Mouse (Mus musculus) G1E (cell line): ENCODE measurements around the gene Mrpl37. TPM values are rescaled to one million over a fixed set of nuclear protein-coding genes. Genes with fewer than 3 reads are reported as not detected.

Experiments used
- ATAC-seq: 2 replicates; pipeline ENCODE4 v1.8.0; 2016; ENCODE audit warnings: mild to moderate bottlenecking; ENCODE audit not compliant: insufficient number of reproducible peaks, poor library complexity, low FRiP score, severe bottlenecking; ENCODE audit errors: extremely low read depth
- DNase-seq: peaks from one replicate; pipeline ENCODE4 v3.0.0; 2012; ENCODE audit warnings: low spot score
- H3K27me3 ChIP-seq: 2 replicates; pipeline ENCODE4 v1.6.1; 2012; ENCODE audit warnings: mild to moderate bottlenecking, low read length, inconsistent platforms; ENCODE audit not compliant: insufficient read depth
- H3K36me3 ChIP-seq: replicated peaks from 2 replicates; pipeline ENCODE3; 2012; ENCODE audit warnings: mild to moderate bottlenecking, inconsistent platforms
- H3K4me1 ChIP-seq: 2 replicates; pipeline ENCODE4 v1.6.1; 2012; ENCODE audit warnings: low read depth, low read length, inconsistent platforms, mixed read lengths; ENCODE audit not compliant: insufficient read depth
- H3K4me3 ChIP-seq: 2 replicates; pipeline ENCODE4 v1.5.1; 2012; ENCODE audit warnings: low read depth, mild to moderate bottlenecking, inconsistent platforms, low read length, moderate library complexity, mixed read lengths
- H3K9me3 ChIP-seq: replicated peaks from 2 replicates; pipeline ENCODE4 v1.6.1; 2012; ENCODE audit warnings: inconsistent platforms
- CTCF ChIP-seq: IDR thresholded peaks from 2 replicates; pipeline ENCODE4 v1.5.1; 2012; ENCODE audit warnings: low read depth, low read length, inconsistent platforms, mixed read lengths
- GATA1 ChIP-seq: IDR thresholded peaks from 2 replicates; pipeline ENCODE4 v1.6.1; 2012; ENCODE audit warnings: borderline replicate concordance, low read length, inconsistent platforms, mixed read lengths
- GATA2 ChIP-seq: IDR thresholded peaks from 2 replicates; pipeline ENCODE4 v1.6.1; 2012; ENCODE audit warnings: low read depth, low read length, inconsistent platforms, borderline replicate concordance
- POLR2AphosphoS5 ChIP-seq: IDR thresholded peaks from 2 replicates; pipeline ENCODE4 v1.6.1; 2012; ENCODE audit warnings: low read depth, low read length, inconsistent platforms; ENCODE audit not compliant: insufficient replicate concordance
- TAL1 ChIP-seq: conservative IDR thresholded peaks from 2 replicates; pipeline ENCODE4 v1.6.1; 2012; ENCODE audit warnings: low read depth, low read length, inconsistent platforms, mixed read lengths
- polyA plus RNA-seq: library from polyadenylated mRNA; stranded (reverse); fragments of >175 nt; gene quantifications from 2 replicates; pipeline ENCODE4 v1.2.3, GENCODE M21; 2012
- total RNA-seq, 2 experiments: library from RNA; stranded (forward) in 1 of 2; stranded (reverse) in 1 of 2; fragments of 200-1000 nt in 1 of 2; fragments of >200 nt in 1 of 2; fragmentation: Nextera tagmentation in 1 of 2; gene quantifications; 2 replicates each; pipeline ENCODE4 v1.2.3; 2014 to 2017

Gene Mrpl37
- total and polyA plus RNA-seq, 3 experiments = 41.0 to 95.0 (median 50.4) TPM

GRCm38 (mm10) chr4:107075456-107075855, 8.8 kb upstream of the Mrpl37 start:
- DNase-seq (no peak), ATAC-seq (no peak)
- no peak for TF ChIP-seq GATA2
- no peak for TF ChIP-seq POLR2AphosphoS5
- no peak for TF ChIP-seq TAL1
- no peak for TF ChIP-seq GATA1
- no peak for TF ChIP-seq CTCF
- H3K4me3 ChIP-seq = no peak overlapping the region
- no peaks in the 10 kb centered on the region; the same call in 1 of the 2 replicates for H3K4me1 ChIP-seq
- H3K9me3 ChIP-seq = no peaks in the 10 kb centered on the region
- H3K27me3 ChIP-seq = no peaks in the 10 kb centered on the region; the same call in 1 of the 2 replicates
- H3K36me3 ChIP-seq = peaks cover 32% of the 10 kb centered on the region

- Histone ChIP-seq H3K9me3 (no peaks in the 10 kb centered on the region), H3K4me3 (no peak overlapping the region), H3K27me3 (no peaks in the 10 kb centered on the region; the same call in 1 of the 2 replicates), H3K4me1 (peaks cover 8% of the 10 kb centered on the region), H3K36me3 (peaks cover 31% of the 10 kb centered on the region)
- ATAC-seq (no peak), DNase-seq (no peak)
- TF ChIP-seq TAL1 = no peak
- no peak for TF ChIP-seq GATA1
- TF ChIP-seq CTCF = no peak
- TF ChIP-seq GATA2 = no peak
- no peak for TF ChIP-seq POLR2AphosphoS5
Observed at GRCm38 (mm10) chr4:107072343-107072742, 5.7 kb upstream of the Mrpl37 start.

GRCm38 (mm10) chr4:107067151-107067840, 628 bp upstream of the Mrpl37 start:
- TF ChIP-seq TAL1 (no peak), POLR2AphosphoS5 (no peak), GATA1 (no peak), GATA2 (no peak), CTCF (no peak)
- peak overlapping the region; percentile 92 for H3K4me3 ChIP-seq
- ATAC-seq (no peak), DNase-seq (no peak)
- no peaks in the 10 kb centered on the region for H3K9me3 ChIP-seq
- peaks cover 39% of the 10 kb centered on the region for H3K4me1 ChIP-seq
- H3K27me3 ChIP-seq = no peaks in the 10 kb centered on the region
- H3K36me3 ChIP-seq = peaks cover 47% of the 10 kb centered on the region

- ATAC-seq (no peak), DNase-seq (no peak)
- Histone ChIP-seq H3K27me3 (no peaks in the 10 kb centered on the region), H3K4me3 (no peak overlapping the region), H3K9me3 (no peaks in the 10 kb centered on the region), H3K36me3 (peaks cover 56% of the 10 kb centered on the region), H3K4me1 (peaks cover 44% of the 10 kb centered on the region)
- no peak for TF ChIP-seq CTCF
- no peak for TF ChIP-seq POLR2AphosphoS5
- TF ChIP-seq TAL1 = no peak
- TF ChIP-seq GATA2 = no peak
- no peak for TF ChIP-seq GATA1
Observed at GRCm38 (mm10) chr4:107064394-107065098, 2.1 kb downstream of the Mrpl37 start.

GRCm38 (mm10) chr4:107063214-107063613, 3.5 kb downstream of the Mrpl37 start:
- H3K36me3 ChIP-seq = peaks cover 69% of the 10 kb centered on the region
- ATAC-seq (no peak), DNase-seq (no peak)
- no peaks in the 10 kb centered on the region for H3K9me3 ChIP-seq
- H3K4me1 ChIP-seq = peaks cover 44% of the 10 kb centered on the region
- TF ChIP-seq TAL1 = no peak
- no peak for TF ChIP-seq GATA2
- no peak for TF ChIP-seq POLR2AphosphoS5
- TF ChIP-seq CTCF = no peak
- TF ChIP-seq GATA1 = no peak
- no peaks in the 10 kb centered on the region for H3K27me3 ChIP-seq
- no peak overlapping the region for H3K4me3 ChIP-seq

GRCm38 (mm10) chr4:107061560-107061959, 5.1 kb downstream of the Mrpl37 start:
- Histone ChIP-seq H3K4me1 (peaks cover 32% of the 10 kb centered on the region), H3K36me3 (peaks cover 86% of the 10 kb centered on the region), H3K9me3 (no peaks in the 10 kb centered on the region), H3K4me3 (no peak overlapping the region), H3K27me3 (no peaks in the 10 kb centered on the region)
- TF ChIP-seq TAL1 (no peak), GATA1 (no peak), CTCF (no peak), POLR2AphosphoS5 (no peak), GATA2 (no peak)
- DNase-seq (no peak), ATAC-seq (no peak)
